Mouse (Mus musculus): ENCODE data around the gene Cdca3. TPM values are rescaled to one million over a fixed set of nuclear protein-coding genes. Genes with fewer than 3 reads are reported as not detected.
A peak's percentile ranks its signal among the peaks of the same experiment; 100 is the strongest.

Gene Cdca3
- polyA plus RNA-seq, 1 experiment from 2014 or later, result 85.1 TPM

DNA sequence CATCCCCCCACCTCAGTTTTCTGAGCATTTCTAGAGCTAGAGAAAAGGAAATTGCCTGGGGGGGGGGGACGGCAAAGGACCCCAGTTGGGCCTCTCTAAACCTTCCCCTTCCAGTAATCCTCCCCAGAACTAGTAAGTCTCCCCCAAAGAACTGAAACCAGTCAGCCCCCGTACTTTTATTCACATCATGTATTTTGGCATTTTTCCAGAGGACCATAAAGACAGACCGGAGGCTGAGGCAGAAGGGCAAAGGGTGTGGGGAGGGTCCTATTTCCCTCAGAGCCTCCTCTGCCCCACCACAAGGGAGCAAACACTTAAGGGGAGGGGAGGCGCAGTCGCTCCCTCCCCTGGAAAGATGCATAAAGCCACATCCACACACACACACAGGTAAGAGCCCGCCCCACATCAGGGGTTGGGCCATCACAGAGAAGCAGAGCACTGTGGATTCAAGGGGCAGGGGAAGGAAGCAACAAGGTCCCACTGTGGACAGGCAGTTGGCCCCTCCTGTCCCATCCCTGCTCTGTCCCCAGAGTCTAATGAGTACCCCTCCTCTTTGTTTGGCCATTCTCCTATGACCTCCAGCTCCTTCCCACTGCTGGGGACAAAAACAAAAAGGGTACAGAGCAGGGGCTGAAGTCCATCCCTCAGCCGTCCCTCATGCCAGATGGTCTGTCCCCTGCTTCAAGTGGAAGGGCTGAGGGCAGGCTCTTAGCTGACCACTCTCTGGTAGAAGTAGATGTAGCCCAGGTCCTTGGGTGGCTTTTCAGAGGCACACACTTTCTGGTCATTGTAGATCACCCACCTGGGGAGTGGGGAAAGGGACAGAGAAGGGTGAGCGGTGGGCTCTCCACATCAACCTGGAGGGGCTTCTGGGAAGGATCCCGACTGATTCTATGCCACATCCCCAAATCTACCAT, 14.2 kb upstream of the Cdca3 start:
- Histone ChIP-seq H3K27ac (0 out of 2 replicates have a peak overlapping the region, but pooled peaks have one; percentile 8), H3K27me3 (ENCODE audit: insufficient read depth, low read length) (no peaks in the 10 kb centered on the region), H3K36me3 (ENCODE audit: insufficient read depth, low read length) (peaks cover 36% of the 10 kb centered on the region), H3K4me2 (ENCODE audit: low read length) (peak overlapping the region; percentile 62), H3K9ac (ENCODE audit: low read depth, low read length) (no peak overlapping the region), H3K4me1 (replicated peaks; ENCODE audit: insufficient read depth, low read length) (peaks cover 19% of the 10 kb centered on the region; the same call in 1 of the 2 replicates), H3K9me3 (replicated peaks; ENCODE audit: low read length) (no peaks in the 10 kb centered on the region), H3K4me3 (replicated peaks; ENCODE audit: low read depth, low read length) (0 out of 2 replicates have a peak overlapping the region, but pooled peaks have one; percentile 74)
- no peak for TF ChIP-seq CTCF (IDR thresholded peaks at IDR 0.05; ENCODE audit: low read depth)
- DNase-seq (ENCODE audit: low spot score) (peak; percentile 66), ATAC-seq (replicated peaks; ENCODE audit: low FRiP score, low read depth) (no peak)
- 61% methylated on average over 9 of the region's 9 CpGs for WGBS

DNA sequence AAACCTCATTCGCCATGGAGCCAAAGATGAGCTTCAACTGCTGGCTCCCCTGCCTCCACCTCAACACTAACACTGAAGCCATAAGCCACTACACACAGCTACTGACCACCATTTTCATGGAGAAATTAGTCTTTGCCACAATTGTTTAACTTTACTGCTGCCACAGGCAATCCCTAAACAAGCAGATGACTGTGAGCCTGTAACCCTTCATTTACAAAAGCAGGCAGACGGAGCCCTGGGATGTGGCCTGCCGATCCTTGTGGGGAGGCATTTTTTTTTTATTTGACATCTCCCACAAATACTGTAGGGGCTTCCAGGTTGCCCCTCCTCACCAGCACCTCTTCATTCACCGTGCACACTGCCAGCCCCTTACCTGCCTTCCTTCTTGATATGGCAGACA, 12.7 kb upstream of the Cdca3 start:
- H3K27ac ChIP-seq, result no peak overlapping the region
- H3K36me3 ChIP-seq (ENCODE audit: insufficient read depth, low read length), result peaks cover 49% of the 10 kb centered on the region
- no peak overlapping the region for H3K9ac ChIP-seq (ENCODE audit: low read depth, low read length)
- no peak overlapping the region for H3K4me3 ChIP-seq (replicated peaks; ENCODE audit: low read depth, low read length)
- no peaks in the 10 kb centered on the region for H3K9me3 ChIP-seq (replicated peaks; ENCODE audit: low read length)
- DNase-seq (ENCODE audit: low spot score) (no peak), ATAC-seq (replicated peaks; ENCODE audit: low FRiP score, low read depth) (no peak)
- 90% methylated on average over 4 of the region's 4 CpGs for whole genome bisulfite sequencing
- no peak for TF ChIP-seq CTCF (IDR thresholded peaks at IDR 0.05; ENCODE audit: low read depth)
- H3K4me2 ChIP-seq (ENCODE audit: low read length), result no peak overlapping the region
- peaks cover 17% of the 10 kb centered on the region; the same call in 1 of the 2 replicates for H3K4me1 ChIP-seq (replicated peaks; ENCODE audit: insufficient read depth, low read length)
- H3K27me3 ChIP-seq (ENCODE audit: insufficient read depth, low read length), result no peaks in the 10 kb centered on the region

GRCm38 (mm10) chr6:124817125-124817524, 12.2 kb upstream of the Cdca3 start:
- DNase-seq (ENCODE audit: low spot score), result no peak

DNA sequence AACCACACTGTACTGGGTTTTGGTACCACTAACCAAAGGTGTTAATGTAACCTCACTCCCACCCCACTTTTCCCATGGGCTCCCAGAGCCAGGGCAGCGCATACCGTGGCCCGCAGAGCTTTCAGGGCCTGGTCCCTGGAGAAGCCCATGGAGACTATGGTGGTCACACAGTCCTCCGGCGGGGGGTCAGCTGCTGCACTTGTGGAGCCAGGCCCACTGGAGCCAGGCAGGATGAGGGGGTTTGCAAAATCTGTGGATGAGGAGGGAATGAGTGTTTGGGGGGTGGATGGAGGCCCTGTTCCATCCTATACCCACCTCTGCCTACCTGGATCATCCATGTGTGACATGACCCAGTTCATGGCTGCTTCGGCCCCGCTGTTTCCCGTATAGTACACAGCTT, 11.8 kb upstream of the Cdca3 start:
- ATAC-seq (replicated peaks; ENCODE audit: low FRiP score, low read depth) (no peak), DNase-seq (ENCODE audit: low spot score) (no peak)
- H3K4me1 ChIP-seq (replicated peaks; ENCODE audit: insufficient read depth, low read length), result peaks cover 9% of the 10 kb centered on the region; the same call in 1 of the 2 replicates
- WGBS, result over 99% methylated on average over 8 of the region's 8 CpGs
- H3K9ac ChIP-seq (ENCODE audit: low read depth, low read length), result no peak overlapping the region
- H3K36me3 ChIP-seq (ENCODE audit: insufficient read depth, low read length), result peaks cover 53% of the 10 kb centered on the region
- no peak overlapping the region for H3K4me3 ChIP-seq (replicated peaks; ENCODE audit: low read depth, low read length)
- no peaks in the 10 kb centered on the region for H3K27me3 ChIP-seq (ENCODE audit: insufficient read depth, low read length)
- no peak for TF ChIP-seq CTCF (IDR thresholded peaks at IDR 0.05; ENCODE audit: low read depth)
- no peaks in the 10 kb centered on the region for H3K9me3 ChIP-seq (replicated peaks; ENCODE audit: low read length)
- H3K4me2 ChIP-seq (ENCODE audit: low read length), result no peak overlapping the region
- no peak overlapping the region for H3K27ac ChIP-seq

More at GRCm38 (mm10) chr6:124817125-124817524, 12.2 kb upstream of the Cdca3 start:
- no peak overlapping the region for H3K9ac ChIP-seq (ENCODE audit: low read depth, low read length)
- H3K4me3 ChIP-seq (replicated peaks; ENCODE audit: low read depth, low read length), result no peak overlapping the region
- no peak overlapping the region for H3K4me2 ChIP-seq (ENCODE audit: low read length)
- no peak for TF ChIP-seq CTCF (IDR thresholded peaks at IDR 0.05; ENCODE audit: low read depth)
- peaks cover 13% of the 10 kb centered on the region; the same call in 1 of the 2 replicates for H3K4me1 ChIP-seq (replicated peaks; ENCODE audit: insufficient read depth, low read length)
- no peak overlapping the region for H3K27ac ChIP-seq
- no peak for ATAC-seq (replicated peaks; ENCODE audit: low FRiP score, low read depth)
- no peaks in the 10 kb centered on the region for H3K9me3 ChIP-seq (replicated peaks; ENCODE audit: low read length)
- peaks cover 49% of the 10 kb centered on the region for H3K36me3 ChIP-seq (ENCODE audit: insufficient read depth, low read length)
- no peaks in the 10 kb centered on the region for H3K27me3 ChIP-seq (ENCODE audit: insufficient read depth, low read length)
- 96% methylated on average over 11 of the region's 11 CpGs for WGBS

GRCm38 (mm10) chr6:124817971-124818370, 11.4 kb upstream of the Cdca3 start:
- H3K9ac ChIP-seq (ENCODE audit: low read depth, low read length), result no peak overlapping the region
- ATAC-seq (replicated peaks; ENCODE audit: low FRiP score, low read depth) (no peak), DNase-seq (ENCODE audit: low spot score) (no peak)
- H3K4me3 ChIP-seq (replicated peaks; ENCODE audit: low read depth, low read length), result no peak overlapping the region
- H3K27me3 ChIP-seq (ENCODE audit: insufficient read depth, low read length), result no peaks in the 10 kb centered on the region
- no peaks in the 10 kb centered on the region for H3K9me3 ChIP-seq (replicated peaks; ENCODE audit: low read length)
- no peak overlapping the region for H3K4me2 ChIP-seq (ENCODE audit: low read length)
- H3K36me3 ChIP-seq (ENCODE audit: insufficient read depth, low read length), result peaks cover 57% of the 10 kb centered on the region
- no peak overlapping the region for H3K27ac ChIP-seq
- peaks cover 5% of the 10 kb centered on the region; the same call in 1 of the 2 replicates for H3K4me1 ChIP-seq (replicated peaks; ENCODE audit: insufficient read depth, low read length)
- no peak for TF ChIP-seq CTCF (IDR thresholded peaks at IDR 0.05; ENCODE audit: low read depth)
- WGBS, result 90% methylated on average over 8 of the region's 8 CpGs

GRCm38 (mm10) chr6:124820891-124821290, 8.5 kb upstream of the Cdca3 start:
- peaks cover 83% of the 10 kb centered on the region for H3K36me3 ChIP-seq (ENCODE audit: insufficient read depth, low read length)
- 92% methylated on average over 5 of the region's 5 CpGs for WGBS
- ATAC-seq (replicated peaks; ENCODE audit: low FRiP score, low read depth), result no peak

More at GRCm38 (mm10) chr6:124820891-124821290, 8.5 kb upstream of the Cdca3 start:
- no peaks in the 10 kb centered on the region for H3K27me3 ChIP-seq (ENCODE audit: insufficient read depth, low read length)
- H3K4me1 ChIP-seq (replicated peaks; ENCODE audit: insufficient read depth, low read length), result no peaks in the 10 kb centered on the region
- H3K4me2 ChIP-seq (ENCODE audit: low read length), result no peak overlapping the region
- no peak overlapping the region for H3K4me3 ChIP-seq (replicated peaks; ENCODE audit: low read depth, low read length)
- H3K9ac ChIP-seq (ENCODE audit: low read depth, low read length), result no peak overlapping the region
- H3K9me3 ChIP-seq (replicated peaks; ENCODE audit: low read length), result no peaks in the 10 kb centered on the region
- no peak for TF ChIP-seq CTCF (IDR thresholded peaks at IDR 0.05; ENCODE audit: low read depth)
- no peak for DNase-seq (ENCODE audit: low spot score)
- no peak overlapping the region for H3K27ac ChIP-seq
